Mouse (Mus musculus) liver, postnatal 0 days (tissue): ENCODE results near the gene Dazap2. TPM values are rescaled to one million over a fixed set of nuclear protein-coding genes. Genes with fewer than 3 reads are reported as not detected.

Experiments used
- ATAC-seq: fragments of 200-750 bp; cut with Nextera tagmentation; 2 replicates; pipeline ENCODE4 v1.8.0; 2017; ENCODE audit warnings: mild to moderate bottlenecking, moderate library complexity
- DNase-seq: peaks from one replicate; pipeline ENCODE4 v3.0.0-alpha.2; 2016
- H3K27ac ChIP-seq: fragments of 300-500 bp; sonication (generic); 2 replicates; pipeline ENCODE4 v1.5.1; 2014; ENCODE audit warnings: antibody characterized with exemption, moderate library complexity, mild to moderate bottlenecking, low read depth
- H3K27me3 ChIP-seq: fragments of 300-500 bp; sonication (generic); 2 replicates; pipeline ENCODE4 v1.6.1; 2014; ENCODE audit warnings: low read length, control low read depth, mixed read lengths; ENCODE audit not compliant: insufficient read depth
- H3K36me3 ChIP-seq: fragments of 300-500 bp; sonication (generic); replicated peaks from 2 replicates; pipeline ENCODE4 v1.6.1; 2014; ENCODE audit warnings: mild to moderate bottlenecking, control low read depth, low read length, moderate library complexity, mixed read lengths; ENCODE audit not compliant: insufficient read depth
- H3K4me1 ChIP-seq: fragments of 300-500 bp; sonication (generic); 2 replicates; pipeline ENCODE4 v1.6.1; 2014; ENCODE audit warnings: antibody characterized with exemption, mild to moderate bottlenecking, control low read depth; ENCODE audit not compliant: insufficient read depth
- H3K4me2 ChIP-seq: fragments of 300-500 bp; sonication (generic); 2 replicates; pipeline ENCODE4 v1.6.1; 2014; ENCODE audit warnings: low read depth, mild to moderate bottlenecking, low read length, moderate library complexity, mixed read lengths
- H3K4me3 ChIP-seq: fragments of 300-500 bp; sonication (generic); 2 replicates; pipeline ENCODE4 v1.5.1; 2014; ENCODE audit warnings: low read depth, low read length
- H3K9ac ChIP-seq: fragments of 300-500 bp; sonication (generic); replicated peaks from 2 replicates; pipeline ENCODE4 v1.6.1; 2014; ENCODE audit warnings: mild to moderate bottlenecking, moderate library complexity
- H3K9me3 ChIP-seq: fragments of 300-500 bp; sonication (generic); 2 replicates; pipeline ENCODE4 v1.6.1; 2016; ENCODE audit warnings: mild to moderate bottlenecking, control low read depth, low read length, mixed read lengths
- CTCF ChIP-seq: sonication (generic); IDR thresholded peaks from 2 replicates; pipeline ENCODE4 v1.5.1; 2016; ENCODE audit warnings: antibody characterized with exemption, low read depth
- EP300 ChIP-seq: IDR thresholded peaks from 2 replicates; pipeline ENCODE4 v1.6.1; 2016; ENCODE audit warnings: antibody characterized with exemption, low read depth, mild to moderate bottlenecking
- WGBS: fragments of 180-500 bp; shearing (Covaris S2); extraction: QIAGEN DNeasy Blood & Tissue Kit; methylation state at CpG from one replicate; pipeline ENCODE4 v1.1.7; 2014; ENCODE audit not compliant: insufficient replicate concordance; 5-methylcytosine and 5-hydroxymethylcytosine counted together
- polyA plus RNA-seq: library from polyadenylated mRNA; unstranded; fragments of >200 nt; fragmentation: Nextera tagmentation; extraction: Ambion mirVana; gene quantifications from 2 replicates; pipeline ENCODE4 v1.2.1, GENCODE M21; 2015

Gene Dazap2
- polyA plus RNA-seq, 1 experiment from 2014 or later = 146 TPM

- 46% methylated on average over 8 of the region's 8 CpGs for WGBS
- no peak for ATAC-seq
- H3K4me1 ChIP-seq = no peaks in the 10 kb centered on the region
- no peaks in the 10 kb centered on the region for H3K36me3 ChIP-seq
- H3K27me3 ChIP-seq = no peaks in the 10 kb centered on the region
- no peak overlapping the region for H3K27ac ChIP-seq
- H3K4me3 ChIP-seq = no peak overlapping the region
- H3K4me2 ChIP-seq = no peak overlapping the region
- no peak overlapping the region for H3K9ac ChIP-seq
- no peaks in the 10 kb centered on the region for H3K9me3 ChIP-seq
- no peak for DNase-seq
- TF ChIP-seq CTCF (no peak), EP300 (no peak)
These were observed 24.7 kb upstream of the Dazap2 start for GRCm38 (mm10) chr15:100590436-100590835.

- no peak overlapping the region for H3K9ac ChIP-seq
- DNase-seq (no peak), ATAC-seq (no peak)
- no peaks in the 10 kb centered on the region for H3K36me3 ChIP-seq
- no peak overlapping the region for H3K27ac ChIP-seq
- no peak overlapping the region for H3K4me3 ChIP-seq
- 68% methylated on average over 6 of the region's 6 CpGs for WGBS
- no peaks in the 10 kb centered on the region for H3K27me3 ChIP-seq
- H3K4me1 ChIP-seq = no peaks in the 10 kb centered on the region
- H3K9me3 ChIP-seq = no peaks in the 10 kb centered on the region
- no peak for TF ChIP-seq CTCF
- no peak for TF ChIP-seq EP300
- no peak overlapping the region for H3K4me2 ChIP-seq
These were observed 22.3 kb upstream of the Dazap2 start for GRCm38 (mm10) chr15:100592817-100593216.

- Histone ChIP-seq H3K9me3 (no peaks in the 10 kb centered on the region), H3K27me3 (peaks cover 31% of the 10 kb centered on the region), H3K4me2 (peak overlapping the region; percentile 97), H3K4me3 (peak overlapping the region; percentile 69), H3K4me1 (peaks cover 10% of the 10 kb centered on the region), H3K27ac (no peak overlapping the region), H3K9ac (peak overlapping the region; percentile 76; the same call in 1 of the 2 replicates), H3K36me3 (no peaks in the 10 kb centered on the region)
- DNase-seq (no peak), ATAC-seq (no peak)
- TF ChIP-seq CTCF = no peak
- no peak for TF ChIP-seq EP300
- WGBS = 22% methylated on average over 9 of the region's 9 CpGs
These were observed 16.8 kb upstream of the Dazap2 start for GRCm38 (mm10) chr15:100598287-100598882.

- peaks cover 31% of the 10 kb centered on the region for H3K27me3 ChIP-seq
- H3K4me3 ChIP-seq = peak overlapping the region; percentile 69
- H3K4me1 ChIP-seq = peaks cover 10% of the 10 kb centered on the region
- peak overlapping the region; percentile 76 for H3K9ac ChIP-seq
- H3K9me3 ChIP-seq = no peaks in the 10 kb centered on the region
- peak overlapping the region; percentile 97 for H3K4me2 ChIP-seq
- H3K36me3 ChIP-seq = no peaks in the 10 kb centered on the region
- peak overlapping the region; percentile 55; the same call in 1 of the 2 replicates for H3K27ac ChIP-seq
- DNase-seq (peak; percentile 34), ATAC-seq (peak; percentile 26; the same call in 1 of the 2 replicates)
- WGBS = 3% methylated on average over 12 of the region's 12 CpGs
- TF ChIP-seq EP300 (no peak), CTCF (no peak)
These were observed 16.3 kb upstream of the Dazap2 start for GRCm38 (mm10) chr15:100598883-100599275.

GRCm38 (mm10) chr15:100599276-100600046 lies 15.7 kb upstream of the Dazap2 start, which contains the start of gene Pou6f1:
Gene Pou6f1, minus strand, starts transcription at chr15:100599984.
- under 1% methylated on average over 71 of the region's 76 CpGs for WGBS
- peak within 1 kb of the TSS; percentile 97 for H3K4me2 ChIP-seq
- H3K27ac ChIP-seq = peak within 1 kb of the TSS; percentile 55
- no peaks in the 10 kb centered on the region for H3K36me3 ChIP-seq
- H3K4me3 ChIP-seq = peak within 1 kb of the TSS; percentile 69
- TF ChIP-seq CTCF (no peak), EP300 (no peak)
- DNase-seq = peak; percentile 42
- H3K4me1 ChIP-seq = peaks cover 10% of the 10 kb centered on the region
- peak; percentile 60 for ATAC-seq
- no peaks in the 10 kb centered on the region for H3K9me3 ChIP-seq
- peak within 1 kb of the TSS; percentile 76 for H3K9ac ChIP-seq
- peaks cover 31% of the 10 kb centered on the region for H3K27me3 ChIP-seq

GRCm38 (mm10) chr15:100600047-100600695 lies 15.0 kb upstream of the Dazap2 start:
- Histone ChIP-seq H3K9me3 (no peaks in the 10 kb centered on the region), H3K36me3 (no peaks in the 10 kb centered on the region), H3K4me1 (peaks cover 10% of the 10 kb centered on the region), H3K4me3 (peak overlapping the region; percentile 69), H3K9ac (peak overlapping the region; percentile 76), H3K27ac (peak overlapping the region; percentile 55), H3K27me3 (peaks cover 31% of the 10 kb centered on the region), H3K4me2 (peak overlapping the region; percentile 97)
- WGBS = 6% methylated on average over 35 of the region's 35 CpGs
- peak; percentile 69 for DNase-seq
- peak; percentile 59 for TF ChIP-seq CTCF
- TF ChIP-seq EP300 = no peak
- peak; percentile 73 for ATAC-seq
